Mouse (Mus musculus): Measurements from ENCODE around the gene Rai14. TPM values are rescaled to one million over a fixed set of nuclear protein-coding genes. Genes with fewer than 3 reads are reported as not detected.

The Rai14 gene
- polyA plus RNA-seq, 1 experiment from 2014 or later, result 59.5 TPM

DNA sequence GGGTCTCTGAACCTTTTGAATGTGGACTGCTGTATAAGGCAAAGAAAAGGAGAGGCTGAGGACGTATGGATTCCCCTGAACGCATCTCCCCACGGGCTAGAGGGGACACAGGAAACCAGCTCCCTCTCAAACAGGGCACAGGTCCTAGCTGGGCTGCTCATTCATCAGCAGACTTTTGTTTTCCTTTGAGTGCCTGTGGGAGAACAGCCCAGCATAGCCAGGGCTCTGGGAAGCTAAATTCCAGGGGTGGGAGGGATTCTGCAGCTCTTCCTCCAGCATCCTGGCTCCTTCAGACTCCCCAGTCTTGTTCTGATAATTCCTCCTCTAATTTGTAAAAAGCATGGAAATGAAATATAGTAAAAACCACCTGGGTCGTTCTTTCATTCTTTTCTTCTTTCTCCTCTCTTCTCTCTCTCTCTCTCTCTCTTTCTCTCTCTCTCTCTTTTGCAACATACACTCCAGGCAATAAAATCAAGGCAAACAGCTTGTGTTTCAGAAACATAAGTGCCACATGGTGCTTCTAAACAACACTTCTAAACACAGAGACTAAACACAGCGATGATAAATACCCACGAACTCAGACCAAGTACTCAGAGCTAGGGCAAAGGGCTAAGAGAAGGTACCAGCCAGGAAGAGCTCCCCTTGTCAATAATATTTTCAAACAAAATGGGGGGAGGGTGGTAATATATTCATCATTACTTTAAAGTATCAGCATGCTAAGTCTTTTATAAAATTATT, 65.9 kb downstream of the Rai14 start:
- Histone ChIP-seq H3K27ac (replicated peaks) (peak overlapping the region; percentile 63), H3K4me1 (peaks cover 31% of the 10 kb centered on the region), H3K36me3 (no peaks in the 10 kb centered on the region), H3K4me3 (replicated peaks) (no peak overlapping the region), H3K27me3 (no peaks in the 10 kb centered on the region), H3K9ac (no peak overlapping the region), H3K9me3 (replicated peaks) (no peaks in the 10 kb centered on the region), H3K4me2 (replicated peaks) (no peak overlapping the region)
- ATAC-seq (ENCODE audit: insufficient number of reproducible peaks, low FRiP score, low TSS enrichment, low read depth), result peak; percentile 75; the same call in 1 of the 2 replicates
- 12% methylated on average over 6 of the region's 6 CpGs for WGBS

DNA sequence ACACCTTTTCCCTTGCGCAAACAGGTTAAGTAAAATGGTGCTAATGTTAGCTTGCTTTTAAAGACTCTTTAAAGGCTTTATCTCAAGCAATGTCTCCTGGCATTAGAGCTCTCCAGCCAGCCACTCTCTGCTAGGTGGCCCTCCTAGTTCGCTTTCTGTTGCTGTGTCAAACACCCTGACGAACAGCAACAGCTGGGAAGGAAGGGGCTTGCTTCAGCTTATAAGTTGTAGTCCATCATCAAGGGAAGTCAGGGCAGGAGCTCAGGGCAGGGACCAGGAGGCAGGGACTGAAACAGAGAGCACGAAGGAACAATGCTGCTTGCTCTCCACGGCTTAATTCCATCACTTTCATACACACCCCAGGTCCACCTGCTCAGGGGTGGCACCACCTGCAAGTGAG, 68.1 kb downstream of the Rai14 start:
- H3K27me3 ChIP-seq, result no peaks in the 10 kb centered on the region
- no peak overlapping the region for H3K4me2 ChIP-seq (replicated peaks)
- peaks cover 31% of the 10 kb centered on the region for H3K4me1 ChIP-seq
- no peak overlapping the region for H3K4me3 ChIP-seq (replicated peaks)
- no peaks in the 10 kb centered on the region for H3K9me3 ChIP-seq (replicated peaks)
- H3K36me3 ChIP-seq, result no peaks in the 10 kb centered on the region
- no peak overlapping the region for H3K9ac ChIP-seq
- H3K27ac ChIP-seq (replicated peaks), result no peak overlapping the region
- ATAC-seq (ENCODE audit: insufficient number of reproducible peaks, low FRiP score, low TSS enrichment, low read depth), result no peak
- 77% methylated on average over 5 of the region's 5 CpGs for WGBS

DNA sequence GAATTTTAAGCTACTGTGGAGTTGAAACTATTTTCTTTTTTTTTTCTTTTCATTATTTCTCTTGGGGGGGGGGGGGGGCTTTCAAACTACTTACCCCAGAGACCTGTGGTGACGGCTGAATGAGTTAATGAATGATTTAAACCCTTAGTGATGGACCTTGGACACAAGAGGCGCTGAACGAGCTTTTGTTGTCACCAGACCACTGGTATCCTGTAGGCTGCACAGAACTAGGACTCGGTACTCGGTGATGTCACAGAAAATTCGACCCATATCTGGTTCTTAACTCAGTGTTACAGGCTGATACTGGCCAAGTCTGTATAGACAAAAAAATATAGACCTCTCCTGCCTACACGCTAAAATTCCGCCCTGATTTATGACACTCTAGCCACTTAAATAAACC, 69.3 kb downstream of the Rai14 start:
- no peaks in the 10 kb centered on the region for H3K36me3 ChIP-seq
- ATAC-seq (ENCODE audit: insufficient number of reproducible peaks, low FRiP score, low TSS enrichment, low read depth), result no peak
- 71% methylated on average over 8 of the region's 8 CpGs for WGBS

DNA sequence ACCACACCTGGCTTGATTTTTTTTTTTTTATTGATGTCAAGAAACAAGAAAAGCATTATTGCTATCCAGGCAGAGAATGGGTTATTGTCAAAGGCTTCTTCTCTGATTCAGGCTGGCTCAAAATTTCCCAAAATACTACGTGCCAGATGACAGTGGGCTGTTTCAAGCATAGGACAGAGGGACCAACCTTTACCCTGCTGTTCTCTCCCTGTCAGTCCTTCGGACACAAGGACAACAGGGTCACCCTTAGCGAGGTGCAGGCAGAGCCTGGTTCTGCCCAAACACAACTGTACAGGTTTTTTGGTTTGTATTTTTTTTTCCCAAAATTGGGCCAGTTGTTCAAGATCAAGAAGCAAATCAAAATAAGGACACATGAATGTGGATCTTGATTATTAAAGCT, 70.6 kb downstream of the Rai14 start:
- no peak overlapping the region for H3K4me3 ChIP-seq (replicated peaks)
- ATAC-seq (ENCODE audit: insufficient number of reproducible peaks, low FRiP score, low TSS enrichment, low read depth), result no peak

More for the DNA sequence above, 69.3 kb downstream of the Rai14 start:
- H3K27me3 ChIP-seq, result no peaks in the 10 kb centered on the region
- no peaks in the 10 kb centered on the region for H3K9me3 ChIP-seq (replicated peaks)
- H3K4me3 ChIP-seq (replicated peaks), result no peak overlapping the region
- H3K4me1 ChIP-seq, result peaks cover 31% of the 10 kb centered on the region
- no peak overlapping the region for H3K27ac ChIP-seq (replicated peaks)
- H3K4me2 ChIP-seq (replicated peaks), result no peak overlapping the region
- H3K9ac ChIP-seq, result no peak overlapping the region

GRCm38 (mm10) chr15:10643224-10643623, 71.2 kb downstream of the Rai14 start:
- Histone ChIP-seq H3K4me1 (peaks cover 29% of the 10 kb centered on the region), H3K4me3 (replicated peaks) (no peak overlapping the region), H3K9ac (no peak overlapping the region), H3K4me2 (replicated peaks) (no peak overlapping the region), H3K36me3 (no peaks in the 10 kb centered on the region), H3K27ac (replicated peaks) (no peak overlapping the region), H3K9me3 (replicated peaks) (no peaks in the 10 kb centered on the region), H3K27me3 (no peaks in the 10 kb centered on the region)
- 44% methylated on average over 4 of the region's 4 CpGs for WGBS
- ATAC-seq (ENCODE audit: insufficient number of reproducible peaks, low FRiP score, low TSS enrichment, low read depth), result no peak

More for the DNA sequence above, 70.6 kb downstream of the Rai14 start:
- 83% methylated on average over 3 of the region's 3 CpGs for WGBS
- Histone ChIP-seq H3K4me2 (replicated peaks) (no peak overlapping the region), H3K27me3 (no peaks in the 10 kb centered on the region), H3K36me3 (no peaks in the 10 kb centered on the region), H3K9ac (no peak overlapping the region), H3K4me1 (peaks cover 35% of the 10 kb centered on the region), H3K27ac (replicated peaks) (no peak overlapping the region), H3K9me3 (replicated peaks) (no peaks in the 10 kb centered on the region)

GRCm38 (mm10) chr15:10642419-10642818, 72.0 kb downstream of the Rai14 start:
- Histone ChIP-seq H3K27me3 (no peaks in the 10 kb centered on the region), H3K36me3 (no peaks in the 10 kb centered on the region), H3K9ac (no peak overlapping the region), H3K4me2 (replicated peaks) (no peak overlapping the region), H3K4me1 (peaks cover 27% of the 10 kb centered on the region), H3K4me3 (replicated peaks) (no peak overlapping the region), H3K9me3 (replicated peaks) (no peaks in the 10 kb centered on the region), H3K27ac (replicated peaks) (no peak overlapping the region)
- WGBS, result 70% methylated on average over 5 of the region's 5 CpGs
- no peak for ATAC-seq (ENCODE audit: insufficient number of reproducible peaks, low FRiP score, low TSS enrichment, low read depth)

DNA sequence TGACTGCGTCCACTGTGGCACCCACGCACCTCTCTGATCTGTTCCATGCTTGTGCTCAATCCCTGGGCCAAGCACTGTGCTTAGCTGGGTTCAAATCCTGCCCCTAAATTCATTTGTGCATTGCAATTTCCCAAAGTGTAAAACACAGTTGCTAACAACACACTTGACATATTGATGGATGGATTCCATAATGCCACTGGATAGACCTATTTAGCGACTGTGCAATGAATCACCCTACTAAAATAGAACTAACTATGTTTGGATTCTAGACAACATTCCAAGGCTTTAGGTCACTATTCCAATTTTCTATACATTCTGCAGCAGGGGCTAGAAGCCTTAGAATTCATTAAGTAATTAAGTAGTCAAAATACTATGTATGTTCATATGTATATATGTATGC, 73.7 kb downstream of the Rai14 start:
- ATAC-seq (ENCODE audit: insufficient number of reproducible peaks, low FRiP score, low TSS enrichment, low read depth), result no peak
- Histone ChIP-seq H3K9me3 (replicated peaks) (no peaks in the 10 kb centered on the region), H3K4me2 (replicated peaks) (no peak overlapping the region), H3K4me1 (peaks cover 24% of the 10 kb centered on the region), H3K36me3 (no peaks in the 10 kb centered on the region), H3K9ac (no peak overlapping the region), H3K27me3 (no peaks in the 10 kb centered on the region), H3K4me3 (replicated peaks) (no peak overlapping the region), H3K27ac (replicated peaks) (no peak overlapping the region)
- 90% methylated on average over 3 of the region's 3 CpGs for WGBS

DNA sequence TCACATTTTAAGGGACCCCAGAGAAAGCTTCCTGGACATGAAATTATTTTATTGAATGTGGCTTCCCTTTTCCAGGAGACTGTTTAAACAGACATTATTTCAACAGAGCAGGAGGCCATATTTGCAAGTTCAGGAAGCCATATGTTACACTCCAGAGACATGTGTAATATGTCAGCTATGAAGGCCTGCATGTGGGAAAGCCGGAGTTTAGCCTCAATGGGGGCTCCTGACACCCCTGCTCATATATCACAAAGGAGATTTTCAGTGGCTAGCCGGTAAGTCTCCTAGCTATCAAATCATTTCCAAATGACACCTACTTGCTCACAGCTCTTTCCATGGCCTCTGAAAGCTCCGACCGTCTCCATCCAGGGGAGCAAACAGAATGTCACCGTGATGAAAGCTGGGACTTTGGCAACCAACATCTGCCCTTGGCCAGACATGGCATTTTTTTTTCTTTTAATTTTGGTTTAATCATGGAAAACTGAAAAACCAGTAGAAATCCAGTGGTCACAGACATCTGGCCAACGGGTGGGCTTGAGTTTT, 77.1 kb downstream of the Rai14 start:
- Histone ChIP-seq H3K4me2 (replicated peaks) (no peak overlapping the region), H3K9me3 (replicated peaks) (no peaks in the 10 kb centered on the region), H3K4me3 (replicated peaks) (no peak overlapping the region), H3K9ac (no peak overlapping the region), H3K27me3 (no peaks in the 10 kb centered on the region), H3K36me3 (no peaks in the 10 kb centered on the region), H3K27ac (replicated peaks) (no peak overlapping the region; the same call in 1 of the 2 replicates), H3K4me1 (peaks cover 38% of the 10 kb centered on the region)
- 43% methylated on average over 6 of the region's 6 CpGs for WGBS
- ATAC-seq (ENCODE audit: insufficient number of reproducible peaks, low FRiP score, low TSS enrichment, low read depth), result no peak

GRCm38 (mm10) chr15:10636844-10637243, 77.6 kb downstream of the Rai14 start:
- ATAC-seq (ENCODE audit: insufficient number of reproducible peaks, low FRiP score, low TSS enrichment, low read depth), result no peak
- no peak overlapping the region for H3K9ac ChIP-seq
- H3K27me3 ChIP-seq, result no peaks in the 10 kb centered on the region
- H3K36me3 ChIP-seq, result peaks cover 4% of the 10 kb centered on the region; the same call in 1 of the 2 replicates
- WGBS, result 71% methylated on average over 3 of the region's 3 CpGs
- no peaks in the 10 kb centered on the region for H3K9me3 ChIP-seq (replicated peaks)
- no peak overlapping the region for H3K4me2 ChIP-seq (replicated peaks)
- H3K27ac ChIP-seq (replicated peaks), result no peak overlapping the region
- peaks cover 38% of the 10 kb centered on the region for H3K4me1 ChIP-seq
- no peak overlapping the region for H3K4me3 ChIP-seq (replicated peaks)

GRCm38 (mm10) chr15:10635121-10635520, 79.3 kb downstream of the Rai14 start:
- ATAC-seq (ENCODE audit: insufficient number of reproducible peaks, low FRiP score, low TSS enrichment, low read depth), result no peak
- H3K27ac ChIP-seq (replicated peaks), result peak overlapping the region; percentile 77
- H3K36me3 ChIP-seq, result peaks cover 9% of the 10 kb centered on the region; the same call in 1 of the 2 replicates
- 29% methylated on average over 10 of the region's 10 CpGs for WGBS
- H3K9ac ChIP-seq, result no peak overlapping the region
- no peak overlapping the region for H3K4me3 ChIP-seq (replicated peaks)
- H3K9me3 ChIP-seq (replicated peaks), result no peaks in the 10 kb centered on the region
- peaks cover 43% of the 10 kb centered on the region for H3K4me1 ChIP-seq
- no peaks in the 10 kb centered on the region for H3K27me3 ChIP-seq
- H3K4me2 ChIP-seq (replicated peaks), result no peak overlapping the region

GRCm38 (mm10) chr15:10634176-10634575, 80.2 kb downstream of the Rai14 start:
- Histone ChIP-seq H3K4me3 (replicated peaks) (no peak overlapping the region), H3K4me2 (replicated peaks) (no peak overlapping the region), H3K27me3 (no peaks in the 10 kb centered on the region), H3K36me3 (peaks cover 9% of the 10 kb centered on the region; the same call in 1 of the 2 replicates), H3K9me3 (replicated peaks) (no peaks in the 10 kb centered on the region), H3K4me1 (peaks cover 52% of the 10 kb centered on the region), H3K9ac (no peak overlapping the region), H3K27ac (replicated peaks) (peak overlapping the region; percentile 77)
- ATAC-seq (ENCODE audit: insufficient number of reproducible peaks, low FRiP score, low TSS enrichment, low read depth), result no peak
- whole genome bisulfite sequencing, result 33% methylated on average over 6 of the region's 6 CpGs

GRCm38 (mm10) chr15:10633381-10633780, 81.0 kb downstream of the Rai14 start:
- 54% methylated on average over 4 of the region's 4 CpGs for WGBS
- H3K9ac ChIP-seq, result no peak overlapping the region
- H3K9me3 ChIP-seq (replicated peaks), result no peaks in the 10 kb centered on the region
- H3K27ac ChIP-seq (replicated peaks), result no peak overlapping the region
- no peak for ATAC-seq (ENCODE audit: insufficient number of reproducible peaks, low FRiP score, low TSS enrichment, low read depth)
- peaks cover 50% of the 10 kb centered on the region for H3K4me1 ChIP-seq
- H3K4me2 ChIP-seq (replicated peaks), result no peak overlapping the region
- peaks cover 9% of the 10 kb centered on the region; the same call in 1 of the 2 replicates for H3K36me3 ChIP-seq
- no peak overlapping the region for H3K4me3 ChIP-seq (replicated peaks)
- H3K27me3 ChIP-seq, result no peaks in the 10 kb centered on the region
